Mouse (Mus musculus) embryonic facial prominence, embryonic 11.5 days (tissue): ENCODE data around the gene Slco4a1. TPM values are rescaled to one million over a fixed set of nuclear protein-coding genes. Genes with fewer than 3 reads are reported as not detected.
A peak's percentile ranks its signal among the peaks of the same experiment; 100 is the strongest.

Source experiments
- ATAC-seq: fragments of 200-750 bp; cut with Nextera tagmentation; replicated peaks from 2 replicates; pipeline ENCODE4 v1.8.0; 2017; ENCODE audit warnings: low read depth; ENCODE audit not compliant: insufficient number of reproducible peaks, low FRiP score, low TSS enrichment
- DNase-seq: peaks from one replicate; pipeline ENCODE4 v3.0.0-alpha.2; 2015; ENCODE audit warnings: low spot score
- H3K27ac ChIP-seq: fragments of 300-500 bp; sonication (generic); replicated peaks from 2 replicates; pipeline ENCODE4 v1.5.1; 2014; ENCODE audit warnings: mild to moderate bottlenecking, low read depth, low read length, control low read depth
- H3K27me3 ChIP-seq: fragments of 300-500 bp; sonication (generic); 2 replicates; pipeline ENCODE4 v1.6.1; 2014; ENCODE audit warnings: mild to moderate bottlenecking, low read length, moderate library complexity, mixed read lengths; ENCODE audit not compliant: control insufficient read depth, insufficient read depth
- H3K36me3 ChIP-seq: fragments of 300-500 bp; sonication (generic); replicated peaks from 2 replicates; pipeline ENCODE4 v1.6.1; 2014; ENCODE audit warnings: low read depth, mild to moderate bottlenecking, low read length, moderate library complexity, mixed read lengths; ENCODE audit not compliant: control insufficient read depth, insufficient read depth
- H3K4me1 ChIP-seq: fragments of 300-500 bp; sonication (generic); 2 replicates; pipeline ENCODE4 v1.6.1; 2014; ENCODE audit warnings: low read length, mixed read lengths; ENCODE audit not compliant: control insufficient read depth, insufficient read depth
- H3K4me2 ChIP-seq: fragments of 300-500 bp; sonication (generic); 2 replicates; pipeline ENCODE4 v1.6.1; 2014; ENCODE audit warnings: low read depth, mild to moderate bottlenecking, control low read depth, low read length, moderate library complexity
- H3K4me3 ChIP-seq: fragments of 300-500 bp; sonication (generic); 2 replicates; pipeline ENCODE4 v1.5.1; 2014; ENCODE audit warnings: low read depth, low read length, control low read depth
- H3K9ac ChIP-seq: fragments of 300-500 bp; sonication (generic); replicated peaks from 2 replicates; pipeline ENCODE4 v1.6.1; 2014; ENCODE audit warnings: mild to moderate bottlenecking, control low read depth, low read length
- H3K9me3 ChIP-seq: fragments of 300-500 bp; sonication (generic); replicated peaks from 2 replicates; pipeline ENCODE4 v1.6.1; 2016; ENCODE audit warnings: mild to moderate bottlenecking, low read length, inconsistent platforms, mixed read lengths; ENCODE audit not compliant: control insufficient read depth
- WGBS: fragments of 180-500 bp; shearing (Covaris S2); extraction: QIAGEN DNeasy Blood & Tissue Kit; methylation state at CpG from one replicate; pipeline ENCODE4 v1.1.7; 2014; 5-methylcytosine and 5-hydroxymethylcytosine counted together
- polyA plus RNA-seq: library from polyadenylated mRNA; unstranded; fragments of >200 nt; fragmentation: Nextera tagmentation; extraction: Ambion mirVana; gene quantifications from 2 replicates; pipeline ENCODE4 v1.2.1, GENCODE M21; 2014

Gene Slco4a1
- polyA plus RNA-seq, 1 experiment from 2014 or later = 1.7 TPM

DNA sequence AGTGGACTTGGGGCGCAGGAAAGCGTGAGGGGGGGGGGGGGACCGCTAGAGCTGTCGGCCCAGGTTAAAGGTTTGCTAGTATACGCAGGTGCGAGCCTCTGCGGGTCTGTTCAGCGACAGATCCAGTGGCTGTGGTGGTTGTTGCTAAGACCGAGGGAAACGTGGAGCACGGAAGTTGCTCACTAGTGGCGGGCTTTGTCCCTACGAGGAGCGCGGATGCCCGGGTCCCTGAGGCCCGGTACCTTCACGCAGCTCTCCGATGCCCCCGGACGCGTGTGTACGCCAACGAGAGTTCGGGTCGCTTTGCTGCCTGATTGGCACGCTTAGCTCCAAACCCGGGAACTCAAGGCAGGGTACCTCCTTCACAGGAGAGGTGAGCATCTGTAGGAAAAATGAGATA is 660 bp downstream of the Slco4a1 start:
- Histone ChIP-seq H3K4me2 (peak overlapping the region; percentile 84), H3K36me3 (no peaks in the 10 kb centered on the region), H3K27me3 (peaks cover 21% of the 10 kb centered on the region), H3K9ac (peak overlapping the region; percentile 22), H3K27ac (no peak overlapping the region), H3K4me3 (peak overlapping the region; percentile 43), H3K9me3 (no peaks in the 10 kb centered on the region), H3K4me1 (0 out of 2 replicates have a peak, but pooled peaks cover 3% of the 10 kb centered on the region)
- no peak for DNase-seq
- peak; percentile 8; the same call in 1 of the 2 replicates for ATAC-seq
- under 1% methylated on average over 28 of the region's 28 CpGs for WGBS

DNA sequence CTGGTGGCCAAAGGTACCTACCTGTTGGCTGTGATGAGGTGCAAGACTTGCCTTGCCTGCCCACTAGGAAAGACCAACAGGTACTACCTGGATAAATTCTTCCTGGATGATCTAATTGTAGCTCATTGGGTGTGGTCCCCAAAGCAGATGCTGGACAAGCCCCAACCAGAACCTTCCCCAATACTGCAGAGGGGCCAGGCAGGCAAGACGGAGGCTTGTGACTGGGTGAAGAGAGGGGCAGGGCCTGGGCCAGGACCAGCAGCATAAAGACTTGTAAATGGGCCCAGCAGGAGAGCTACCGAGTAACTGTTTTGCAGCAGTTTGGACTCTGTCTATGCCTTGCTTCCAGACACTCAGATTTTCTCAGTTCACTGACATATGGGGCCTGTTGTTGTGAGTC is 1.6 kb downstream of the Slco4a1 start:
- Histone ChIP-seq H3K36me3 (no peaks in the 10 kb centered on the region), H3K4me2 (no peak overlapping the region), H3K4me1 (0 out of 2 replicates have a peak, but pooled peaks cover 3% of the 10 kb centered on the region), H3K27me3 (peaks cover 21% of the 10 kb centered on the region), H3K9me3 (no peaks in the 10 kb centered on the region), H3K27ac (no peak overlapping the region), H3K9ac (no peak overlapping the region), H3K4me3 (no peak overlapping the region)
- ATAC-seq = no peak
- WGBS = 23% methylated on average over 2 of the region's 2 CpGs
- DNase-seq = no peak

DNA sequence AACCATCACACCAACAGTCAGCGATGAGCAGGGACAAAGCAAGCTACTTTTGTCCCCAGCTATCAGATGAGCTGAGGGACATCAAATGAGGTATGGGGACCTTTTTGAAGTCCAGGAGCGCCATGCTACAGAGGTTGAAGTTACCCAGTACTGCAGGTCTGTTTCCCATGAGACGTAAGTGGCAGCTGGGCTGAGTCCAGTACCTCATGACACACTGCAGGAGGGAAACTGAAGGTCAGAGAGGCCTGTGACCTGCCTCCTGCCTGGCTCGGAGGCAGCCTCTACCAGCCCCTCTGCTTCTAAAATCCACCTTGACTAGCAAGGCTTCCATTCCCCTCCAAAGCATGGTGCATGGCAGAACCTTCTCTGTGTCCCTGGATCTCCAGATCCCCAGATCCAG is 3.4 kb downstream of the Slco4a1 start:
- no peak for ATAC-seq
- Histone ChIP-seq H3K36me3 (no peaks in the 10 kb centered on the region), H3K4me2 (no peak overlapping the region), H3K4me1 (0 out of 2 replicates have a peak, but pooled peaks cover 3% of the 10 kb centered on the region), H3K9me3 (no peaks in the 10 kb centered on the region), H3K27me3 (peaks cover 21% of the 10 kb centered on the region), H3K9ac (no peak overlapping the region), H3K4me3 (no peak overlapping the region), H3K27ac (no peak overlapping the region)
- DNase-seq = no peak
- 69% methylated on average over 4 of the region's 4 CpGs for WGBS

DNA sequence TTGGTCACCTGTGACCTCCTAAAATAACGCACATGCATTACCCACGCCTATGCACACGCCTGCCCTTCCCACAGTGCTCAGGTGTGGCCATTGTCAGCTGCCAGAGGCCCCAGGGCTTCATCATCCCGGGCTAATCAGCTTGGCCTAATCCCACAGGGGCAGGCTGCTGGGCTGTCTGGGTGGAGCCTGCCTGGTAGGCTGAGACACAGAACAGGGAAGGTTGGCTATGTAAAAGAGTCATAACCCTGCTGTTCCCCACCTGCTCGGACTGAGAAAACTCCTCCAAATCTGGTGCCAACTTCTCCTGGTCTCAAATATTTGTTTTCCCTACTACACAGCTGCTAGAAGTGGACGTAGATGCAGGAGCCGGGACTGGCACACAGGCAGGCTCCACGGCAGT is 4.8 kb downstream of the Slco4a1 start:
- Histone ChIP-seq H3K9me3 (no peaks in the 10 kb centered on the region), H3K36me3 (no peaks in the 10 kb centered on the region), H3K4me2 (no peak overlapping the region), H3K27me3 (peaks cover 21% of the 10 kb centered on the region), H3K4me1 (no peaks in the 10 kb centered on the region), H3K27ac (no peak overlapping the region), H3K9ac (no peak overlapping the region), H3K4me3 (no peak overlapping the region)
- ATAC-seq = no peak
- DNase-seq = no peak
- WGBS = 53% methylated on average over 8 of the region's 8 CpGs

DNA sequence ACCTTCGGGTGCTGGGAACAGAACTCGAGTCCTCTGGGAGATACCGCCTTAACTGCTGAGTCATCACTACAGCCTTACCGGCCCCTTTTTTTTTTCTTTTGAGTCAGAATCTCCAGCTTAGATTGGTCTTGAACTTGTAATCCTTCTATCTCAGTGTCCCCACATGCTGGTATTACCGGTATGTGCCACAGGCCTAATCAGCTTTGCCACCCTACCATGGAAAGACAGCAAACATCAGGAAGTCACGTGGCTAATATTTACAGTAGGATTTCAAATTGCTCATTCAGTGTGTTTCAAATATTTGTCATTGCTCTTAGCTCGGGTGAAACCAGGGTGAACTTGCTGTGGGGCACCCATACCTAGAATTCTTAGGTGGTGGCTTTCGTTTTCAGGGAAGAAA is 6.5 kb downstream of the Slco4a1 start:
- peaks cover 4% of the 10 kb centered on the region for H3K27me3 ChIP-seq
- 79% methylated on average over 8 of the region's 8 CpGs for WGBS

DNA sequence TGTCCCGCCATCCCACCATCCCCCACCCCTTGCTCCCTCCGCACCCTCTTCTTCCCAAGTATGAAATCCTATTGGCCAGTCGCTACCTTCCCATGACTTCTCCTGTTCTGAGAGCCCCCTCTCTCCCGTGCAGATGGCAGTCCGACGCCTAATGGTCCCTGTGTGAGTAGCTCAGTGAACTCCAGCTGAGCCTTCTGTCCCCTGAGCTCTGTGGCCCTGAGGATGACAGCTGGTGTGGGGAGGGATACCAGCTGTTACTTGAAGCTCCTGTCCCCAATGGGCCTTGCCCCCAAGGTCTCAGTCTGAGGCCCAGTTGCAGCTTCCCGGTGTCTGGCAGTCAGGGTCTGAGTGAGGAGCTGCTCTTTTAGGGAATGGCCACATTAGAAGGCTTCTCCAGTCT is 10.5 kb downstream of the Slco4a1 start:
- DNase-seq = no peak
- no peaks in the 10 kb centered on the region for H3K4me1 ChIP-seq
- H3K4me2 ChIP-seq = no peak overlapping the region
- 74% methylated on average over 7 of the region's 7 CpGs for WGBS
- H3K9me3 ChIP-seq = no peaks in the 10 kb centered on the region
- no peaks in the 10 kb centered on the region for H3K36me3 ChIP-seq
- H3K27ac ChIP-seq = no peak overlapping the region
- no peak; the same call in 1 of the 2 replicates for ATAC-seq
- no peaks in the 10 kb centered on the region for H3K27me3 ChIP-seq
- H3K4me3 ChIP-seq = no peak overlapping the region
- no peak overlapping the region for H3K9ac ChIP-seq

More for the DNA sequence above, 6.5 kb downstream of the Slco4a1 start:
- H3K4me1 ChIP-seq = no peaks in the 10 kb centered on the region
- H3K27ac ChIP-seq = no peak overlapping the region
- DNase-seq (no peak), ATAC-seq (no peak)
- no peaks in the 10 kb centered on the region for H3K36me3 ChIP-seq
- no peak overlapping the region for H3K4me3 ChIP-seq
- H3K4me2 ChIP-seq = no peak overlapping the region
- no peaks in the 10 kb centered on the region for H3K9me3 ChIP-seq
- no peak overlapping the region for H3K9ac ChIP-seq

DNA sequence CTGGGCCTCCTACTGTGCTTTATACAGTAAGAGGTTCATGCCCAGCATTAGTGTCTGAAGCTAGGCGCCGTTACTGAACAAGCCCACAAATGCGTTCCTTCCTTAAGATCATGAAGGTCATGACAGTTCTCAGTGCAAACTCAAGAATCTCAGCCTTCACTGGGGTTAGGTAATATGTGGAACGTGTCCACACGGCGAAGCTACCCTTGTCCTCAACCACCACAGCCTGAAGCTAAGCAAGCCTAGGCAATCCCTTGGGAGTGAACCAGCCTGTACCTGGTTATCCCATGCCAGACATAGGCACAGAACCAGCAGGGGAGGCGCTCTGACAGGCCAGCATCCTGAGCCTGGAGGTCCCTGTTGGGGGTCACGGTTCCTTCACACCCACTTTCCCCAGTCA is 12.8 kb downstream of the Slco4a1 start:
- H3K9me3 ChIP-seq = no peaks in the 10 kb centered on the region
- 89% methylated on average over 8 of the region's 8 CpGs for WGBS
- H3K4me2 ChIP-seq = no peak overlapping the region
- H3K27ac ChIP-seq = no peak overlapping the region
- no peak for ATAC-seq
- no peak for DNase-seq
- H3K4me3 ChIP-seq = no peak overlapping the region
- no peaks in the 10 kb centered on the region for H3K27me3 ChIP-seq
- no peaks in the 10 kb centered on the region for H3K36me3 ChIP-seq
- H3K9ac ChIP-seq = no peak overlapping the region
- H3K4me1 ChIP-seq = no peaks in the 10 kb centered on the region

DNA sequence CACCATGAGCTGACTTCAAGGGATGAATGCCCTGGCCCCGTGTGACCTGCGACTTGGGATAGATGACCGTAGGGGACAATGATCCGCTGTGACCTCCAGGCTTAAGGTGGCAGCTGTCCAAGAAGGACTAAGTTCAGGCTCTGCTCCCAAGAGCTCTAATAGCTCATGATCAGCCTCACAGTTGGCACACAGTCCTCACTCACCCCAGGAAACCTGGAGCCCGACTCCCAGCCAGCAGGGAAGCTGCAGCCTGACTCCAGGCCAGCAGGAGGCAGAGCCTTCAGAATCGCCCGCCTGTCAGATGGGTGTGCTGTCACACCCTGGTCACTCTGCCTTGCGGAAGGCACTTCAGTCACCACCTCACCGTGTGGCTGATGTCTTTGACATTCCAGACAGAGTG is 13.7 kb downstream of the Slco4a1 start:
- 67% methylated on average over 9 of the region's 9 CpGs for WGBS
- H3K27ac ChIP-seq = no peak overlapping the region
- DNase-seq (no peak), ATAC-seq (no peak)
- H3K9me3 ChIP-seq = no peaks in the 10 kb centered on the region
- no peak overlapping the region for H3K4me3 ChIP-seq
- no peak overlapping the region for H3K9ac ChIP-seq
- no peak overlapping the region for H3K4me2 ChIP-seq
- no peaks in the 10 kb centered on the region for H3K27me3 ChIP-seq
- H3K36me3 ChIP-seq = no peaks in the 10 kb centered on the region
- no peaks in the 10 kb centered on the region for H3K4me1 ChIP-seq
